Mouse (Mus musculus): ENCODE data around the gene Tmem116. TPM values are rescaled to one million over a fixed set of nuclear protein-coding genes. Genes with fewer than 3 reads are reported as not detected.
"Not testable (repeated sequence)": the region's sequence is repeated elsewhere in the genome, so short reads cannot be mapped to it uniquely, and the experiment has no call there.

The Tmem116 gene
- total RNA-seq, 2 experiments from 2014 or later = 7.0 to 8.3 TPM

DNA sequence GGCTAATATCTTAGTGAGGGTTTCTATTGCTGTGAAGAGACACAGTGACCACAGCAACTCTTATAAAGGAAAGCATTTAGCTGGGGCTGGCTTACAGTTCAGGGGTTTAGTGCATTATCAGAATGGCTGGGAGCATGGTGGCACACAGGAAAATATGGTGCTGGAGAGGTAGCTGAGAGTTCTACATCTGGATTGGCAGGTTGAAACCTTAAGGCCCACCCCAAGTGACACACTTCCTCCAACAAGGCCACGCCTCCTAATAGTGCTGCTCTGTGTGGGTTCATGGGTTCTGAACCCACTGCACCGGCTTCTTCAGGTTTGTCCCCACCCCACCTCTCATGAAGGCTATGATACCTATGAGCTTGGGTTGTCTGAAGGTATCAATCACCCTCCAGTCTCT lies 20.7 kb downstream of the Tmem116 start:
- no peak for TF ChIP-seq CTCF (IDR thresholded peaks at IDR 0.05)
- Histone ChIP-seq H3K4me3 (no peak overlapping the region), H3K27ac (no peak overlapping the region)
- intact Hi-C loops (cut with DNase I) = no loop called here
- no peak for DNase-seq

GRCm38 (mm10) chr5:121474610-121475009 lies 22.9 kb downstream of the Tmem116 start:
- TF ChIP-seq CTCF (IDR thresholded peaks at IDR 0.05) = no peak
- intact Hi-C loops (cut with DNase I) = loop anchor here (5.0 kb wide), 1 partner anchor 32 kb away; no protein-coding TSS in a partner anchor
- Histone ChIP-seq H3K4me3 (no peak overlapping the region), H3K27ac (no peak overlapping the region)
- DNase-seq = no peak

- Histone ChIP-seq H3K27ac (no peak overlapping the region), H3K4me3 (no peak overlapping the region)
- intact Hi-C loops (cut with DNase I) = loop anchor here (2.0 to 5.0 kb wide), 2 partner anchors 25 to 34 kb away; partner anchors contain the start of gene Tmem116
- no peak for DNase-seq
- no peak for TF ChIP-seq CTCF (IDR thresholded peaks at IDR 0.05)
Measured at GRCm38 (mm10) chr5:121476040-121476439, 24.3 kb downstream of the Tmem116 start.

DNA sequence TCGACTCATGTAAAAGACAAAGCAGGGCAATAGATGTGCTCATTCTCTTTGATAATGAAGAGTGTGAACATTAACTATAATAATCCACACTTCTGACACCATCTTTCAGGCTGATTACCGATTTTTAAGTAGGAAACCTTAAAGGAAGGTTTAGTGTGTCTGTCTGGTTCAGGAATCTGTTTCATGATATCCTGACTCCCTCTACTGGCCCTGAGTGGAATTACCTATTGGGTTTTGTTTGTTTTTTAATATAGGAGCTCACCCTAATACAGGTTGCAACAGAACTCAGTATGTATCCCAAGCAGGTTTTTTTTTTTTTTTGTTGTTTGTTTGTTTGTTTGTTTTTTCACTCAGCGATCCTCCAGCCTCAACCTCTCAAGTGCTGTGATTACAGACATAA lies 26.0 kb downstream of the Tmem116 start:
- Histone ChIP-seq H3K4me3 (no peak overlapping the region), H3K27ac (no peak overlapping the region)
- DNase-seq = no peak
- peak; percentile 80 for TF ChIP-seq CTCF (IDR thresholded peaks at IDR 0.05)
- intact Hi-C loops (cut with DNase I) = loop anchor here (2.0 to 5.0 kb wide), 2 partner anchors 27 to 35 kb away; partner anchors contain the start of gene Tmem116

DNA sequence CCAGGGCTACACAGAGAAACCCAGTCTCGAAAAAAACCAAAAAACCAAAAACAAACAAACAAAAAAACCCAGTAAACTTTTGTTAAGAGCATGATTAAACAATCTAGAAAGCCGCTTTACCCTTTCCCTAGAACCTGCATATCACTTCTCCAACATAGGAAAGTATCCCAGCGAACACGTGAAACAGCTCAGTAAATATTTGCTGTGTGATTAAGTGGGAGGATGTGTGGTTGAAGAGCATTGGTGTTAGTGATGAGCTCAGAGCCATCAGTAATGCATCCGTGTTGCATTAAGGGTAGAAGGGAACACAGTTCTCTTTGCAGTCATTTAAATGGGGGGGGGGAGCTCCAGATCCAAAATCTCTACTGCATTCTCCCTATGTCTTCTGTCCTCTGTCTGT lies 33.1 kb downstream of the Tmem116 start:
- DNase-seq = no peak
- intact Hi-C loops (cut with DNase I) = loop anchor here (1.0 kb wide), 1 partner anchor 22 kb away; no protein-coding TSS in a partner anchor
- Histone ChIP-seq H3K4me3 (no peak overlapping the region), H3K27ac (no peak overlapping the region)
- no peak for TF ChIP-seq CTCF (IDR thresholded peaks at IDR 0.05)

DNA sequence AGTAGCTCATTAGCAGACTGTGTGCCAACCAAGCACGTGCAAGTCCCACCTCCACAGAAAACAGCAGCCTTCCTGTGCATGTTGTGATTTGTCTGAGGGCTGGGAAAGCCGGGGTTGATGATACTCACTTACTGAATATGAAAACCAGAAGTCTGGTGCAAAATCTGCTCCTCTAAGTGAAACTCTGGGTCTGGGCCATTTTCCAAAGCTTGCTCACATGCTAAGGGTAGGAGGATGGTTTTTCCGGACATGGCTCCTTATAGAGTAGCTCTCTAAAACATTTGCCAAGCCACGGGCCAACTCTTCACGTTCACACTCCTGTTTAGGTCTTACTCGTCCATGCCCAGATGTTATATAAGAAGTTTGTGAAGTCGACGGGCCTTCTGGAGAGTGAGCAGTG lies 41.6 kb downstream of the Tmem116 start:
- intact Hi-C loops (cut with DNase I) = no loop called here
- no peak for TF ChIP-seq CTCF (IDR thresholded peaks at IDR 0.05)
- no peak for DNase-seq
- Histone ChIP-seq H3K27ac (no peak overlapping the region), H3K4me3 (no peak overlapping the region)

- H3K4me3 ChIP-seq = no peak overlapping the region
- TF ChIP-seq CTCF (IDR thresholded peaks at IDR 0.05) = no peak
- intact Hi-C loops (cut with DNase I) = no loop called here
- H3K27ac ChIP-seq = no peak overlapping the region
- DNase-seq = no peak
Measured at GRCm38 (mm10) chr5:121500719-121501118, 49.0 kb downstream of the Tmem116 start.

GRCm38 (mm10) chr5:121501424-121501996 lies 49.8 kb downstream of the Tmem116 start:
- DNase-seq; intact Hi-C loops (cut with DNase I); H3K27ac ChIP-seq: not testable (repeated sequence)
- peak overlapping the region; percentile 29; the same call in 1 of the 2 replicates for H3K4me3 ChIP-seq

DNA sequence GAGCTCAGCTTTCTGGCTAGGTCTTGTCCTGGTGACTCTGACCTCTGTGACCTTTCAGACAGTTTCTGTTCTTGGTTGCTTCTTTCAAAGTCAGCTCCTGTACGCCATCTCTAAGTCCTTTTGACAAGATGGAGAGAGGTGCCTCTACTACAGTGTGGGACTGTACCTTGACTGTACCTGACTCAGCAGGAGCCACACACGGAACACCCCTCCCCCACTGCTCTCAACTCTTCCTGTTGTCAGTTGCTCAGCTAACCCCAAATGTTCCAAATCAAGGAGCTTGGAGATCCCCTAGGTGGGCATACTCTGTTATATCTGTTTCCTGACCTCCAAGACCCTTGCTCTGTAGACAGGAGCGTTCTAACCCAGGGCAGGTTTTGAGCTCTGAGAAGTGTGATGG lies 51.5 kb downstream of the Tmem116 start, which contains the start of gene Adam1b:
Gene Adam1b, minus strand, starts transcription at position 205 of the 400 bp plus-strand sequence.
- no peak for DNase-seq
- intact Hi-C loops (cut with DNase I) = no loop called here
- no peak for TF ChIP-seq CTCF (IDR thresholded peaks at IDR 0.05)

DNA sequence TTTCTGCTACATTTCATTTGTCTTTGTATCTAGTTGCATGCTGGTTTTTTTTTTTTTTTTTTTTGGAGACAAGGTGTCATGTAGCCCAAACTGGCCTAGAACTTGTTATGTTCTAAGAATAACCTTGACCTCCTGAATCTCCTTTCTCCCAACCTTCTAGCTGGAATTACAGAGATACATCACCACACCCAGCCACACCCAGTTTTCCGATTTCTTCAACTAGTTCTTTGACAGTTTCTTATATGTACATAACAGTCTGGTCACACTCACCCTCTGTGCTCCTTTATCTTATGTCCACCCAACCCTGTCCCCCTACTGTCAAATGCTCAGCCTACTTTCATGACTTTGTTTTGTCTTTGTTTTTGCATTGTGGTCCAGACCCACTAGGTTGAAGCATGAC lies 55.2 kb downstream of the Tmem116 start:
- H3K27ac ChIP-seq = no peak overlapping the region
- intact Hi-C loops (cut with DNase I) = no loop called here
- no peak overlapping the region for H3K4me3 ChIP-seq
- DNase-seq = no peak
- TF ChIP-seq CTCF (IDR thresholded peaks at IDR 0.05) = no peak

More for the DNA sequence above, 51.5 kb downstream of the Tmem116 start, which contains the start of gene Adam1b:
- Histone ChIP-seq H3K27ac (no peak within 1 kb of the TSS), H3K4me3 (no peak within 1 kb of the TSS)

- Histone ChIP-seq H3K27ac (no peak overlapping the region), H3K4me3 (no peak overlapping the region)
- TF ChIP-seq CTCF (IDR thresholded peaks at IDR 0.05) = no peak
- DNase-seq = no peak
- intact Hi-C loops (cut with DNase I) = no loop called here
Measured at GRCm38 (mm10) chr5:121510009-121510408, 58.3 kb downstream of the Tmem116 start.

- TF ChIP-seq CTCF (IDR thresholded peaks at IDR 0.05) = no peak
- Histone ChIP-seq H3K27ac (no peak overlapping the region), H3K4me3 (no peak overlapping the region)
- intact Hi-C loops (cut with DNase I) = no loop called here
- DNase-seq = no peak
Measured at GRCm38 (mm10) chr5:121518983-121519382, 67.3 kb downstream of the Tmem116 start.

GRCm38 (mm10) chr5:121519758-121520157 lies 68.1 kb downstream of the Tmem116 start:
- H3K27ac ChIP-seq; DNase-seq; intact Hi-C loops (cut with DNase I); H3K4me3 ChIP-seq: not testable (repeated sequence)
